In the genomic region with DNA sequence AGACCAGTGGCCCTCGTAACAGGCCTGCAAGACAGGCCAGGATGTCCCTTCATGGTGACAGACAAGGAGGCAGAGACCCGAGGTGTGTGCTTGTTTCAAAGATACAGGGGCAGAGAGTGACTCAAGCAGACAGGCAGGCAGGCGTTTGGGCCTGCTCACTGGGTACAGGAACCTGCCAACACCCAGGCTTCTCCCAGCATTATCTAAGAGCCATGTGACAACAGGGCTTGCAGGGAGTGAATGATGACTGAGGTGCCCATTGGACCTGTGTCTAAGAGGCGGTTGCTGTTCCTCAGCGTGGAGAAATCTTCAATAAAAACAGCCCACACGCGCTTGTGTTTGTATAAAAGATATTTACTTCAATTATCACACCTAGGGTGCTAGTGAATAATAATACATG, we compare ENCODE assay signal across 18 mouse cellular contexts.
"Had no signal": no experiment of that assay in that cellular context is flagged by ENCODE, and none has a peak within 500 bp of the region (broad histone marks: within the 10 kb centered on the region; RNA-seq: fewer than 3 reads in every experiment).

No protein-coding gene starts in this region.

- H3K9ac ChIP-seq: liver, embryonic 13.5 days; liver, embryonic 15.5 days; liver, postnatal 0 days; lung, embryonic 15.5 days; midbrain, embryonic 12.5 days; neural tube, embryonic 13.5 days; neural tube, embryonic 15.5 days; stomach, embryonic 15.5 days had no signal

- H3K27me3 ChIP-seq: liver, embryonic 13.5 days; liver, embryonic 15.5 days; lung, embryonic 15.5 days; midbrain, embryonic 12.5 days; neural tube, embryonic 13.5 days; neural tube, embryonic 15.5 days; stomach, embryonic 15.5 days had no signal

- H3K4me3 ChIP-seq: liver, embryonic 13.5 days; liver, embryonic 15.5 days; lung, embryonic 15.5 days; midbrain, embryonic 10.5 days; midbrain, embryonic 12.5 days; myocyte; neural tube, embryonic 13.5 days; neural tube, embryonic 15.5 days; stomach, embryonic 15.5 days had no signal

- H3K4me1 ChIP-seq: liver, embryonic 13.5 days; liver, embryonic 15.5 days had no signal

- H3K27ac ChIP-seq: liver, embryonic 13.5 days; liver, embryonic 15.5 days; lung, embryonic 15.5 days; midbrain, embryonic 10.5 days; midbrain, embryonic 12.5 days; neural tube, embryonic 13.5 days; neural tube, embryonic 15.5 days; stomach, embryonic 15.5 days had no signal

- H3K9me3 ChIP-seq: liver, embryonic 13.5 days; liver, embryonic 15.5 days; lung, embryonic 15.5 days; midbrain, embryonic 10.5 days; midbrain, embryonic 12.5 days; neural tube, embryonic 13.5 days; neural tube, embryonic 15.5 days; stomach, embryonic 15.5 days had no signal

- H3K36me3 ChIP-seq: liver, embryonic 13.5 days; liver, embryonic 15.5 days; lung, embryonic 15.5 days; midbrain, embryonic 12.5 days; neural tube, embryonic 13.5 days; neural tube, embryonic 15.5 days; stomach, embryonic 15.5 days had no signal

- ATAC-seq: liver, postnatal 0 days; midbrain, embryonic 16.5 days had no signal

- H3K4me2 ChIP-seq: liver, embryonic 13.5 days; liver, embryonic 15.5 days; lung, embryonic 15.5 days; midbrain, embryonic 12.5 days; neural tube, embryonic 13.5 days; neural tube, embryonic 15.5 days; stomach, embryonic 15.5 days had no signal

- DNase-seq: liver, embryonic 13.5 days; liver, postnatal 0 days; lung, adult 2 months; lung, postnatal 4 days; midbrain, embryonic 14.5 days; right cerebral cortex, postnatal 14 days; thymus, adult 2 months; thymus, postnatal 25 days; thymus, postnatal 4 days had no signal
